Mouse (Mus musculus): ENCODE data around the gene Jazf1.

Jazf1 gene

DNA sequence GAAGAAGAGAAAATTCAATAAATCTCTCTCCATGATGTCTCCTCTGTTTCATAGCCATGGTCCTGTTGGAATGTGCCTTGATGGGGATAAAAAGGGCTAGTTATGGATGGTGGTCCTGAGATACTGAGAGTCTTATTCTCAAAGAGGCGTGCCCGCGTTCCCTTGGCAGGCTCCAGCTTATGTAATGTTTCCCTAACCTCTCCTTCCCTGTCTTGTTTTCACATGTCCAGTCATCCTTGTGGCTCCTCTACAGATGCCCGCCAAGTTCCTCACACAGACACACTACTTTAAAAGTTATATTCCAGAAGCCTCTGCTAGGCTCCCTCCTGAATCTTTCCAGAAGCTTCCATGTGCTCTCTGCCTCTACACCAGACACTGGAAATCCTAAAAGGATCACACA is 151.0 kb downstream of the Jazf1 start:
- in situ Hi-C loops (cut with MboI, MseI): loop anchor here (5.0 kb wide), 1 partner anchor 75 kb away; no protein-coding TSS in a partner anchor

- in situ Hi-C loops (cut with MboI, MseI): loop anchor here (5.0 kb wide), 1 partner anchor 75 kb away; no protein-coding TSS in a partner anchor
These were observed 151.5 kb downstream of the Jazf1 start for GRCm38 (mm10) chr6:52916836-52917376.

DNA sequence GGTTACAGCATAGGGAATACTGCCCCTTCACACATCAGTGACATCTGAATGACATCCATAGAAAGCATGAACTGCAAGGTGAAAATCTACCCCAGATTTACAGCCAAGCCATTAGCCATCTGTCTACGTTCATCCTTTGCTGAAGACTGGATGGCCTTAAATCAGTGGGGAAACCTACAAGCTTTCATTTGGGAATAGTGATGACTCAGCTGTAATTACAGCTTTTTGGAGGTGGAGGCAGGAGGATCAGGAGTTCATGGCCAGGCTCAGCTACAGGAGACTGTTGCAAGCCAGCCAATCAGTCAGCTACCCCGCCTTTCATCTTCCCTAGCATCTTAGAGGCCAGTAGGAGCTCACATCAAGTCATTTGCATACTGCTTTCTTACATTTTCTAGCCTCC is 153.5 kb downstream of the Jazf1 start:
- in situ Hi-C loops (cut with MboI, MseI): loop anchor here (5.0 kb wide), 1 partner anchor 73 kb away; no protein-coding TSS in a partner anchor

DNA sequence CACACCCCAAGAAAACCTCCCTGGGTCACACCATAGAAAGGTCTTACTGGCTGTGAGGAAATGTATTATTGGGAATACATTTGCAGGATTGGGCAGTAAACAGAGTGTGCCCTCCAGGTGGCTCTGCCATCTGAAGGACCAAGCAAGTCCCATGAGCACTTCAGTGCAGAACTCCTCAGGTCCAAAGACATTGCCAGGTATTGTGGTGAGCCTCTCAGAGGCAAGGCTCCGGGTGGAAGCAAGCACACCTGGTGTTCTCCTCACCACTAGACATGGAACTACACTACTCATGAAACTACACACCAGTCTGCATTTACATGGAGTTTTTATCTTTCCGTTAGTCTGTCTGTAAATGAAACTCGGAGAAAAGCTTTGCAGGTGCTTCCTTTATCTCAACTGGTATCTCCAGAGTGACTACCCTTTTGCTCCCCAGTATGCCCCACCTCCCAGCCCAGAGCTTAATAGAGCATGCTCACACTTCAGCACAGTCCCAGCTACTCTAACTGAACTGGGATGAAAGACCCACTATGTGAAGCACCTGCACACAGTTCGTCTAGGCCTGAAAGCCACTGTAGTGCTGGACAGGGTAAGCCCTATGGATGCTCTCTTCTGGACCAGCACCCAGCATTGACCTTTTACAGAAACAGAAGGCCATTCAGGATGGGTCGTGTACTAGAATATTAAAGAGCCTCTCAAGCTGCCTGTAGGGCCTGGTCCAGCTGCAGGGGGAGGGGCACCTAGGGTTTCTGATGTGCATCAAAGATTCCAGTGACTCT is 156.1 kb downstream of the Jazf1 start:
- in situ Hi-C loops (cut with MboI, MseI): no loop called here

DNA sequence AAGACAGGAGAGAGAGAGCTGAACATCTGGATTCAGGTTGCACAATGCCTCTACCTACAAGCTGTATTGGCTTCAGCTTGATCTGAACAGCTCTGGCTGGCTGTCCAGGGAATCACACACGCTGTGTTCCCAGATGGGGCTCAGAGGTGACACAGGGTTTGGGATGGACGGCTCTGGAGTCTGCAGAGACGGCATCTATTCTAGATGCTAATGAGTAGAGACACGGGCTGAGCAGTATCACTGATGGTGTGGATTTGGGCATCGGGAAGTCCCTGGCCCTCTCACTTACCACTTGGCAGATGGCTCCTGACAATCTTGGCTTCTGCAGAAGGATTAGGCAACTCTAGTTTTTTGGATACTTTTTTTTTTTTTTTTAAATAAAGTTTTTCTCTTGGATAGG is 161.6 kb downstream of the Jazf1 start:
- in situ Hi-C loops (cut with MboI, MseI): no loop called here

- in situ Hi-C loops (cut with MboI, MseI): no loop called here
These were observed 163.3 kb downstream of the Jazf1 start for GRCm38 (mm10) chr6:52905100-52905499.

DNA sequence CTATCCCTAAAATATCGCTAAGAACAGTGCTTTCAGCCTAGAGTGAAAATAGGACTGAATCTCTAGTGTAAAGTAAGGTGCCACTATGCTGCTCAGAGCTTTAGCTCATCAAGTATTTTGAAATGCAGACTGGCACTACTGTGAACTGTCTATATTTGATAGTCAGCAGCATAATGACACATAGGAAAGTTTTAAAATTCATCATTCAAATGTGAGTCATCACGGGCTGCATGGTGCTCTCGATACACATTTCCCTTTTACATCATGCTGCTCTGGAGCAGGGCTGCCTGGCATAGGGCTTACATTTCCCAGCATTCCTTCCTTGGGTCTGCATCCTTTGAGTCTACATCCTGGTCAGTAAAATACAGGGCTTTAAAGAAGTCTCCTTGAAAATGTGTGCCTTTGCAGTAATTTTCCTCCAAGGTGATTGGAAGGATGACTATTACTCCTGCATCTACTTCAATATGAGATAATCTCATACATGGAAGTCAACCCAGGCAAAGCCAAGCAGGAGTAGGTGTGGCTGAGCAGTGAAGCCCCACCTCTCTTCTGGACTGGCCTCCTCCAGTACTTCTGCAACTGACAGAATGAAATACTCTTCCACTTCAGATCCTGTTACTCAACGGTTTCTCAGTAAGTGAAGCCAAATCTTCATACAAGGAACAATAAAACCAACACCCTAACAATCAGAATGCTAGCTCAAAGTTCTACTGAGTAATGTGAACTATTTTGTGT is 165.0 kb downstream of the Jazf1 start:
- in situ Hi-C loops (cut with MboI, MseI): no loop called here

GRCm38 (mm10) chr6:52899574-52900245 is 168.7 kb downstream of the Jazf1 start:
- in situ Hi-C loops (cut with MboI, MseI): no loop called here

DNA sequence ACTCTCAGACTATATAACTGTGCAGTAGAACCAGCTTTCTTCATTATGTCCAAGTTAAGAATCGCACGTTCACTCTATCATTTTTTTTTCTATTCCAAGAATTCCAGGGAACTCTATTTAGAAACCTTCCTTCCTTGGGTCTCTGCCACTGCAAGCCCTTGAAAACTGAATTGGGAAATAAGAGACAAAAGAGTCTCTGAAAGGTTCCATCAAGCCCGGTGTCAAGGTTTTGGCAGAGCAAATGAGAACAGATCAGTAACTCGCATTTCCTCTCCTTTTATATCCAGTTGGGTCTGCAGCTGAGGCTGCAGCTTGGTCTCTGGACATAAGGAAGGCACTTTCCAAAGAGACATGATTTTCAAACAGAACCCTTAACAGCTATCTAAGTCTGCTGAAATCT is 173.4 kb downstream of the Jazf1 start:
- in situ Hi-C loops (cut with MboI, MseI): no loop called here

- in situ Hi-C loops (cut with MboI, MseI): no loop called here
These were observed 174.0 kb downstream of the Jazf1 start for GRCm38 (mm10) chr6:52894501-52894823.

DNA sequence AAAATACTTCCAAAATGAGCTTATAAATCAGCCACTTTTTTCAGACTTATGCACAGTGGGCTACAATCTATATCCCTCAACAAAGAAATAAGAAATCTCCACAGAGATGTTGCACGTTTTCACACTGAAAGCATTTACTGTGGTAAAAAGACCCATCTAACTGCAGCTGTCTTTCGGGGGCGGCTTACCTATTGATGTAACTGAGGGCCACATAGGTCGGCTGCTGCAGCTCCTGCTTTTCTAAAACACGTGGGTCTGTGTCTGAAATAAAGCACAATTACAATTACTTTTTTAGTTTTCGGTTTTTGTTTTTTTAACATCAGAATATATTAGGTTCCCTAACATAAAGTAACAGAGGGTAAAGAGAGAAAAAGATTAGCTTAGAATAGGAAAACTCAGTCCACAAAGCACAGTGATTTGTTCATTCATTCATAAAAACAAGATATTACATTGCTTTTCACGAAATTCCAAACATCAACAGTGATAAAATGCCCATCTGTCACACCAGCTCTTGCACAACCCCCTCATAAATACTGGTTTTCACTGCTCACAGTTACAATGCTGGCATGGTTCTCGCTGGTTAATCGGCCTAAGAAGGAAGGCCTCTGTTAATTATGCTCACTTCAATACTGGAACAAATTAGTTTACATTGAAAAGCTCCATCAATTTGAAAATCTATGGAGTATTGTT is 174.5 kb downstream of the Jazf1 start:
- in situ Hi-C loops (cut with MboI, MseI): no loop called here

DNA sequence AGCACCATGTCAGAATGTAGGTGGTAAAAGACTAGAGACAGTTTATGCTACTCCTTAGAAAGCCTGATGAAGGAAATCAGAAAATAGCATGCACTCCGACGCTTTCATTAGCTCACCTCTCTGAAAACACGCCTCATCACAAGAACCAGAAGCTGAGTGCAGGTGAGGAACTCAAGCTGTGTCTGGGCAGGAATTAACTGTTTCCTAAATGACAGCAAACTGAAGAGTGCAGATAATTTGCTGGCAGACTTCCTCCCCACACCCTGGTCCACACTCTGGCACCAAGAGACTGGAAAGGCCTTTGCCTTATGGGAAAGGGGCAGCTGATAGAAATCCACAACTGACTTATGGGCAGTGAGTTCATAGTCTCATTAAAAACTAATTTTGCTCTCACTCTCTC is 175.5 kb downstream of the Jazf1 start:
- in situ Hi-C loops (cut with MboI, MseI): no loop called here

GRCm38 (mm10) chr6:52887541-52888203 is 180.8 kb downstream of the Jazf1 start:
- in situ Hi-C loops (cut with MboI, MseI): no loop called here

- in situ Hi-C loops (cut with MboI, MseI): no loop called here
These were observed 184.7 kb downstream of the Jazf1 start for GRCm38 (mm10) chr6:52883773-52884172.

- in situ Hi-C loops (cut with MboI, MseI): no loop called here
These were observed 191.3 kb downstream of the Jazf1 start for GRCm38 (mm10) chr6:52877176-52877575.

- in situ Hi-C loops (cut with MboI, MseI): no loop called here
These were observed 197.1 kb downstream of the Jazf1 start for GRCm38 (mm10) chr6:52871306-52871705.

- in situ Hi-C loops (cut with MboI, MseI): no loop called here
These were observed 199.2 kb downstream of the Jazf1 start for GRCm38 (mm10) chr6:52869252-52869651.

DNA sequence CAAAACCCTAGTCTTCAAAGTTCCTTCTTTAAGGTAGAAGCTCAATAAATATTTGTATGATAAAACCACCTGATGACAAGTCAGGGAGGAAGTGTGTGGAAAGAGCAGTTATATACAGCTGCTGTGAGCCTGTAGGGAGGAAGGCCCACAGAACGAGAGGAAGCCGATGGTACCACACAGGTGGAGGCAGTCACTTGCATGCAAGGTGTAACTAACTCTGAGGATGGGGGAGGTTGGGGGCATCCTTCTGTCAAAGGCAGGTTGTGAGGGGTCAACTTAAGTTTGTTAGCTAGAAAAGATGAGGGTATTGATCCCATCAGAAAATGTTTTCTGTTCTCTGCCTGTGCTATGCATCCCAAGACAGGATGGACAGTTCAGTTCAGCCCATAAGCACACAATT is 200.1 kb downstream of the Jazf1 start:
- in situ Hi-C loops (cut with MboI, MseI): no loop called here

DNA sequence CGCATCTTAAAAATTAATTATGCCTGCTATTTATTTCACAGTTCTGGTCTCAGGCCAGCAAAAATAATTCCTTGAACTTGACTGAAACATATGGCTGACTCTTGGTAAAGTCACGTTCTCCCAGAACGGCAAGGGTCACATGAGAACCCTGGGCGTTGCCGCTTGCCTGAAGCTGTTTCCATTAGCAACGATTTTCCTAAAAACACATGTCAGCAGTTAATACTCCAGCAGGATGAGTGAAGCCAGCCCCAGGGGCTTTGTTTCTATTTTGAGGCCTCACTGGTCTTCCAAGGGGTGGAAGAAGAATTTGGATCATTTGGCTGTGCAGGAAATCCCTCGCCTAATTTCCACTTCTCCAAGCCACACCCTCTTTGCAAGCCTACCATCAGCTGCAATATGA is 206.5 kb downstream of the Jazf1 start:
- in situ Hi-C loops (cut with MboI, MseI): no loop called here

DNA sequence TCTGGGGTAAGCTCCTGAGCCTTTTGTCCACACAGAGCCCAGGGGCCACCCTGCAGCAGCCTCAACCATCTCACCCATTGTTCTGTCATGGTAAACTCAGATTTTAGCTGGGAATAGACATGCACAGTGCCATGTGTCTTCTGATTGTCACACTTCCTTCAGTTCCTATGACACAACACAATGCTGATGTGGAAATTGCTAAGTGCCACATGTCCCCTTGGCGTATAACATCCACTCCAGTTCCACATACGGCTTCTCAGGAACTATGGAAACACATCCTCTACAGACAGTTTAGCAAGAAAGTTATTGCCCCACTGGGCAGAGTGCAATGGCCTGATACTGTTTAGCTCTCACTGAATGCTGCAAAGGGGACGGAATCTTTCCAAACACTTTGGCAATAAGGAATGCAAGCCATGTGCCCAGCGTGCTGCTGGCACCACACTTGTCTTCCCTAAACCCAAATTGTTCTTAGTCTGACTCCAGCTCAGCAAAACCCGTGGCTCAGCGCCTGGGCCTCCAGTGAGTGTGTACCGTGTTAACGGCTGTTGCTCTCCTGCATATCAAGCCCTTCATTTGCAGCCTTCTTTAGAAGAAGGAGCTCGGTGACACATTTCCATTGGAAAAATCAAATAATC is 207.1 kb downstream of the Jazf1 start:
- in situ Hi-C loops (cut with MboI, MseI): no loop called here

DNA sequence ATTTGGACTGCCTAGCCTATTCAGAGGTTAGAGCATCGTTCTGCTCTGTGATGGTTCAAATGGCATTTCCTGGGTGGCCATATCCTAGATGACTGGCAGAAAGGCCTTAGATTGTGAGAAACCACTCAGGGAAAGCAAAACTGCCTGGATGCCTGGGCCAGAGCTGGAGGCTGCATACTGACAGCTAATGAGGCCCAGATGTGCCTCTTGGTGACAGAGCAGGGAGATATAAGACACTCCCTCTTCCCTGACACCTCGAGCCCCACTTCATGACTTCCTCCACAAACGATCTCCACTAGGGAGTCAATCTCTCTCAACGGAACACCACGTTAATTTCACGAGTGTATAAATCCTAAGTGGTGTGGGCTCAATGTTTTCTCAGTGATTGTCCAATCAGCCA is 207.7 kb downstream of the Jazf1 start:
- in situ Hi-C loops (cut with MboI, MseI): no loop called here
